Mouse (Mus musculus) testis, adult 10 weeks (tissue): ENCODE data around the gene Gpr68. TPM values are rescaled to one million over a fixed set of nuclear protein-coding genes. Genes with fewer than 3 reads are reported as not detected.

ENCODE experiments used
- polyA plus RNA-seq: library from polyadenylated mRNA; stranded (reverse); fragments of 350-450 nt; fragmentation: Illumina TruSeq; extraction: RNeasy Lipid Tissue Mini Kit (QIAGEN cat#74804); gene quantifications from one replicate; pipeline ENCODE4 v1.2.3, GENCODE M21; 2014; ENCODE audit warnings: low read depth, low replicate concordance

Gene Gpr68
- polyA plus RNA-seq, result 1.3 TPM

DNA sequence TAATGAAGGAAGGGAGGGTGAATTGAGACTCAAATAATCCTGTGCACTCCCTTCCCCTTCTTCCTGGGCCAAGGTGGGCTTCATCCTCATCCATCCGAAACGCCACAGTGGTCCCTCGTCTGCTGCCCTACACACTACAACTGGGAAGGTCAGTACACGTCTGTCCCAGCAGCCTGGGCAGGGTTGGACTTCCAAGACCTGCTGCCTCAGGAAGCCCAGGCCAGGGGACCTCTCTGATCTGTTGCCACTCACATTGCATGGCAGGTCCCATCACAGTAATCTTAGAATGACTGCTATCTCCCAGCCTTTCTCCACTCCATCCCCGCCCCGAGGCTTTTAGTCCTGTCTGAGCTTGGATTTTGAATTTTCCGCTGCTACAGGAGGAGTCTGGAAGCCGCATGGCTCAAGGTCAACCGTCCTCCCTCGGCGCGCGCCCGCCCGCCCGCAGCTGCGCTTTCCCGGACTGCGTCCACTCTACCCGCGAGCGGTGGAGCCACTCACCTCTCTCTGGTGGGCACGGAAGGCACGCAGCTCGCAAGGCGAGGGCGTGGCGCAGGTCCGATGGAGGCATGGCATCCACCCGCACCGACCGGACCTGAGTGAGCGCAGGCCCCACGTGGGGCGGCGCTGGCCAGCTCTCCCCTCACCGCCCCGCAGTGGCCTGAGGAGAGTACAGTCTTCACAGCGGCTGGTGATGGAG is at the start of gene Gpr68:
Gene Gpr68, minus strand, starts transcription at position 601 of the 700 bp plus-strand sequence.

Other genes with a start within 250 kb of the Gpr68 start
- gene Rps6ka5, start 181.2 kb downstream of the Gpr68 start, polyA plus RNA-seq, result 21.3 TPM
- 1.1 TPM for gene Dglucy, start 129.1 kb downstream of the Gpr68 start, polyA plus RNA-seq
- gene Ccdc88c, start 120.9 kb upstream of the Gpr68 start, polyA plus RNA-seq, result 42.1 TPM
- gene Ppp4r3a, start 175.5 kb upstream of the Gpr68 start, polyA plus RNA-seq, result 102 TPM